16 mouse cellular contexts compared by ENCODE assay signal in the genomic region with DNA sequence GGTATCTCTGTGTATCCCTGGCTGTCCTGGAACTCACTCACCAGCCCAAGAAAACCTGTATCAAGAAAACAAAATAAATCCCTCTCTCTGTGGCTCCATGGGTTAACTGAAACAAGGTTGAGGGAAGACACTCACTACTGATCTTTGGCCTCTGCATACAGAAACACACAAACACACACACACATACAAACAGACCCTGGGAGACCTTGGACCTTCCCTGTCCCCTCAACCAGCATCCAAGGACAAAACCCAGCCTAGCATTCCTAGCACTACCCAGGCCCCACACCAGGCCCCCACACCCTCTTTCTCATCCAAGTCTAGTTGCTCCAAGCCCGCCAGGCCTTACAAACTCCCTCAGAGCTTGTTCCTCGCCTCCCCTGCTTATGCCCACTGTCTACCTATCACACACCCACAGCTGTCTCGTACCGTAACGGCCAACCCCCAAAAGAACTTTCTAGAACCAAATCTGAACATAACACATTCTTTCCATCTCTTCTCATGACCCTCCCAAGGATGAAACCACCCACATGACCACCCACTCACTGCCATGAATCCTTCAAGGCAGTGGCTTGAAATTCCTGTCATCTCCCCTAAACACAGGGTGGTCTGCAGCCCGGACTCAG. TPM values are rescaled to one million over a fixed set of nuclear protein-coding genes. Genes with fewer than 3 reads are reported as not detected.
A peak's percentile ranks its signal among the peaks of the same experiment; 100 is the strongest.
DNase-seq lines count a peak whose midpoint lies in the region; ATAC-seq and TF ChIP-seq lines count a peak whose summit lies in the region.
"Had no signal": no experiment of that assay in that cellular context is flagged by ENCODE, and none has a peak within 500 bp of the region (broad histone marks: within the 10 kb centered on the region; RNA-seq: fewer than 3 reads in every experiment).

No protein-coding gene starts in this region.

- no peaks in the 10 kb centered on the region for H3K9me3 ChIP-seq in forebrain, embryonic 10.5 days
- H3K9me3 ChIP-seq in forebrain, embryonic 12.5 days = no peaks in the 10 kb centered on the region
- H3K9me3 ChIP-seq in ES-E14 (ENCODE audit: control insufficient read depth, insufficient read depth, low read depth, low read length) = no peaks in the 10 kb centered on the region
- no peaks in the 10 kb centered on the region for H3K9me3 ChIP-seq in liver, embryonic 13.5 days (replicated peaks)
- H3K9me3 ChIP-seq: limb, embryonic 13.5 days had no signal

- no peak for DNase-seq in forebrain, embryonic 10.5 days (ENCODE audit: extremely low spot score, low spot score)
- DNase-seq in liver, adult 2 months (ENCODE audit: extremely low read depth, low read depth, low spot score) = peak; percentile 79
- DNase-seq in liver (no peak), ES-E14 (ENCODE audit: low read depth, low spot score) (no peak)
- DNase-seq in liver, embryonic 13.5 days = no peak
- no peak for DNase-seq in layer of hippocampus, adult 11-12 months (ENCODE audit: low spot score)
- DNase-seq: cerebellum, adult 9-10 months; embryo, embryonic 11 days; heart, adult 2 months; heart, postnatal 14 days; lung, postnatal 36 days; midbrain, embryonic 14.5 days; thymus, postnatal 25 days had no signal

- in situ Hi-C loops in ES-E14 (cut with MboI; ENCODE audit: low sequenced_read_pairs in 2 of 2, unreplicated experiment in 2 of 2) = no loop called here

- no peak overlapping the region for H3K4me2 ChIP-seq in forebrain, embryonic 12.5 days
- H3K4me2 ChIP-seq in liver, embryonic 13.5 days = peak overlapping the region; percentile 28
- H3K4me2 ChIP-seq: limb, embryonic 13.5 days had no signal

- no peak for TF ChIP-seq POLR2A in liver, adult 2 months (IDR thresholded peaks at IDR 0.05; ENCODE audit: extremely low read depth, insufficient read depth, low read length)

- no peaks in the 10 kb centered on the region for H3K27me3 ChIP-seq in forebrain, embryonic 10.5 days (ENCODE audit: poor library complexity, severe bottlenecking)
- H3K27me3 ChIP-seq in forebrain, embryonic 12.5 days = no peaks in the 10 kb centered on the region
- H3K27me3 ChIP-seq in liver, adult 2 months (ENCODE audit: control insufficient read depth, insufficient read depth, low read length) = no peaks in the 10 kb centered on the region
- H3K27me3 ChIP-seq in liver, embryonic 13.5 days = no peaks in the 10 kb centered on the region
- H3K27me3 ChIP-seq: limb, embryonic 13.5 days had no signal

- WGBS in forebrain, embryonic 10.5 days = 92% methylated on average over 6 of the region's 6 CpGs
- WGBS in forebrain, embryonic 12.5 days = 96% methylated on average over 6 of the region's 6 CpGs
- 52% methylated on average over 6 of the region's 6 CpGs for WGBS in liver, adult 2 months
- 54% methylated on average over 6 of the region's 6 CpGs for WGBS in liver, embryonic 13.5 days (ENCODE audit: insufficient replicate concordance)

- no peak for TF ChIP-seq CTCF in liver, adult 2 months (IDR thresholded peaks at IDR 0.05; ENCODE audit: low read depth, low read length)

- peak overlapping the region; percentile 81 for H3K27ac ChIP-seq in forebrain, embryonic 10.5 days
- H3K27ac ChIP-seq in forebrain, embryonic 12.5 days = no peak overlapping the region
- peak overlapping the region; percentile 92 for H3K27ac ChIP-seq in liver, adult 2 months (replicated peaks; ENCODE audit: insufficient read depth, low read depth, low read length)
- H3K27ac ChIP-seq in ES-E14 (ENCODE audit: insufficient read depth, low read depth, low read length, poor library complexity, severe bottlenecking) = no peak overlapping the region
- H3K27ac ChIP-seq in liver, embryonic 13.5 days = peak overlapping the region; percentile 80
- H3K27ac ChIP-seq: heart, adult 2 months had no signal

- no peak overlapping the region for H3K4me3 ChIP-seq in forebrain, embryonic 10.5 days
- no peak overlapping the region for H3K4me3 ChIP-seq in forebrain, embryonic 12.5 days (replicated peaks)
- no peak overlapping the region for H3K4me3 ChIP-seq in liver, adult 2 months (ENCODE audit: insufficient read depth, low read depth, low read length)
- H3K4me3 ChIP-seq in ES-E14 (ENCODE audit: insufficient read depth in 1 of 2, low read depth in 1 of 2, low read length in 2 of 2, poor library complexity in 1 of 2, severe bottlenecking in 1 of 2) = no peak overlapping the region
- no peak overlapping the region for H3K4me3 ChIP-seq in liver, embryonic 13.5 days (replicated peaks)
- H3K4me3 ChIP-seq: heart, adult 2 months; limb, embryonic 13.5 days had no signal

- peaks cover 76% of the 10 kb centered on the region for H3K79me2 ChIP-seq in liver, adult 2 months (ENCODE audit: control insufficient read depth, insufficient read depth, low read length)

- H3K36me3 ChIP-seq in forebrain, embryonic 10.5 days (replicated peaks) = peaks cover 3% of the 10 kb centered on the region; the same call in 1 of the 2 replicates
- no peaks in the 10 kb centered on the region for H3K36me3 ChIP-seq in forebrain, embryonic 12.5 days (replicated peaks)
- H3K36me3 ChIP-seq in liver, adult 2 months (ENCODE audit: control insufficient read depth, insufficient read depth, low read length) = no peaks in the 10 kb centered on the region
- no peaks in the 10 kb centered on the region for H3K36me3 ChIP-seq in ES-E14 (ENCODE audit: control insufficient read depth, insufficient read depth, low read length, poor library complexity, severe bottlenecking)
- no peaks in the 10 kb centered on the region for H3K36me3 ChIP-seq in liver, embryonic 13.5 days
- H3K36me3 ChIP-seq: limb, embryonic 13.5 days had no signal

- ATAC-seq in forebrain, embryonic 12.5 days (ENCODE audit: low FRiP score) = no peak
- ATAC-seq in liver, embryonic 13.5 days (ENCODE audit: low read depth) = peak; percentile 27
- ATAC-seq in monocyte, adult 5-6 weeks (replicated peaks; ENCODE audit: insufficient number of reproducible peaks, low FRiP score, low TSS enrichment, poor library complexity, severe bottlenecking) = no peak

- H3K9ac ChIP-seq in forebrain, embryonic 12.5 days = no peak overlapping the region
- H3K9ac ChIP-seq in liver, adult 2 months (ENCODE audit: low read depth, low read length) = peak overlapping the region; percentile 36; the same call in 1 of the 2 replicates
- H3K9ac ChIP-seq in ES-E14 (ENCODE audit: insufficient read depth, low read depth, low read length, poor library complexity, severe bottlenecking) = peak overlapping the region; percentile 11; the same call in 1 of the 2 replicates
- H3K9ac ChIP-seq in liver, embryonic 13.5 days = 0 out of 2 replicates have a peak overlapping the region, but pooled peaks have one; percentile 39
- H3K9ac ChIP-seq: limb, embryonic 13.5 days had no signal

- H3K4me1 ChIP-seq in forebrain, embryonic 10.5 days = peaks cover 94% of the 10 kb centered on the region
- peaks cover 79% of the 10 kb centered on the region for H3K4me1 ChIP-seq in forebrain, embryonic 12.5 days
- H3K4me1 ChIP-seq in liver, adult 2 months (ENCODE audit: control insufficient read depth, insufficient read depth, low read length) = peaks cover 57% of the 10 kb centered on the region
- H3K4me1 ChIP-seq in ES-E14 (ENCODE audit: control insufficient read depth in 2 of 2, insufficient read depth in 2 of 2, low read length in 2 of 2, poor library complexity in 1 of 2) = peaks cover 27 to 41% of the 10 kb centered on the region in 2 experiments
- peaks cover 82% of the 10 kb centered on the region for H3K4me1 ChIP-seq in liver, embryonic 13.5 days (replicated peaks)

TF ChIP-seq in ES-E14, 5 proteins besides CTCF, POLR2A, EP300 and RAD21:
- no peak for TF ChIP-seq ZNF384 (IDR thresholded peaks at IDR 0.05; ENCODE audit: low read depth, low read length)
- TF ChIP-seq HCFC1 (IDR thresholded peaks at IDR 0.05; ENCODE audit: borderline replicate concordance, insufficient read depth, low read length) = no peak
- no peak for TF ChIP-seq MAFK (IDR thresholded peaks at IDR 0.05; ENCODE audit: insufficient read depth, low read depth, low read length)
- no peak for TF ChIP-seq CHD2 (IDR thresholded peaks at IDR 0.05; ENCODE audit: low read depth, low read length)
- TF ChIP-seq ZC3H11A (IDR thresholded peaks at IDR 0.05; ENCODE audit: borderline replicate concordance, low read depth, low read length) = no peak

RNA-seq across cellular contexts. Expression of a gene that starts 16.2 kb away (rescaled TPM):
- 11.5 and 11.8 TPM in 2 replicates for polyA plus RNA-seq in forebrain, embryonic 10.5 days (2016; fragmentation: Nextera tagmentation; extraction: Ambion mirVana)
- 15.0 and 17.2 TPM in 2 replicates for polyA plus RNA-seq in forebrain, embryonic 12.5 days (2016; fragmentation: Nextera tagmentation; extraction: Ambion mirVana)
- total RNA-seq in liver, adult 2 months (2014; rRNA removed) = 17.6 and 22.1 TPM in 2 replicates
- polyA plus RNA-seq in liver, adult 2 months (2012; rRNA removed) = 25.1 and 26.0 TPM in 2 replicates
- 17.4 and 21.1 TPM in 2 replicates for total RNA-seq in ES-E14 (2012; rRNA removed)
- polyA plus RNA-seq in liver, embryonic 13.5 days (2015; fragmentation: Nextera tagmentation; extraction: Ambion mirVana) = 3.2 and 4.2 TPM in 2 replicates
- total RNA-seq in monocyte, adult 5-6 weeks (2017) = 17.7 to 18.3 TPM (median 18.0 TPM) in 3 replicates

RNA-seq across cellular contexts. Expression of a gene that starts 31.5 kb away (rescaled TPM):
- 10.2 and 11.0 TPM in 2 replicates for polyA plus RNA-seq in forebrain, embryonic 10.5 days (2016; fragmentation: Nextera tagmentation; extraction: Ambion mirVana)
- polyA plus RNA-seq in forebrain, embryonic 12.5 days (2016; fragmentation: Nextera tagmentation; extraction: Ambion mirVana) = 16.4 and 18.4 TPM in 2 replicates
- 0.09 and 0.40 TPM in 2 replicates for total RNA-seq in liver, adult 2 months (2014; rRNA removed)
- 0.61 and 0.82 TPM in 2 replicates for polyA plus RNA-seq in liver, adult 2 months (2012; rRNA removed)
- total RNA-seq in ES-E14 (2012; rRNA removed) = 1.6 TPM in 2 replicates
- polyA plus RNA-seq in liver, embryonic 13.5 days (2015; fragmentation: Nextera tagmentation; extraction: Ambion mirVana) = 0.48 and 0.60 TPM in 2 replicates
- 2.2 TPM in 1 of 3 replicates, not detected in the others for total RNA-seq in monocyte, adult 5-6 weeks (2017)

Comparison
In these comparisons a context has a peak if more than half of its experiments do, and no peak if none do; other contexts are left out.
1. H3K27ac ChIP-seq: peak in forebrain, embryonic 10.5 days (single experiment), liver, adult 2 months (single experiment) and liver, embryonic 13.5 days (single experiment); none in forebrain, embryonic 12.5 days (single experiment) and ES-E14 (single experiment).